Comparison of ENCODE assay signal across 27 mouse cellular contexts in the genomic region with DNA sequence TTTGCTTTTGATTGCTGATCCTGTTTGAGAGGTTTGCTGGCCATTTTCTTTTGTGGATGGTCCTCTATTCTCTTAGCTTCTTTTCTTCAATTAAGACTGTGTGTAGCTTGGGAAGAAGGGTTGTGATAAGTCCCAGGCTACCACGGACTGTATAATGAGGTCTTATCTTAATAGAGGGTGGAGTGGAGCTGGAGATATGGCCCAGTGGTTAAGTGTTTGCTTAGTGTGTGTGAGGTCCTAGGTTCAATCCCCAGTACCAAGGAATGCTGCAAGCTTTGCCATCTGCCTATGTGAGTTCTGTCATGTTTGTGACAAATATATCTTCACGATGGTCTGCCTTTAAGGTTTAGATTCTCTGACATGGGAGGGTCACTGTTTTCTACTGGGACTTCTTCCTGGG. TPM values are rescaled to one million over a fixed set of nuclear protein-coding genes. Genes with fewer than 3 reads are reported as not detected.
DNase-seq lines count a peak whose midpoint lies in the region; ATAC-seq lines count a peak whose summit lies in the region.
"Had no signal": no experiment of that assay in that cellular context is flagged by ENCODE, and none has a peak within 500 bp of the region (broad histone marks: within the 10 kb centered on the region; RNA-seq: fewer than 3 reads in every experiment).

No protein-coding gene starts in this region.

- ATAC-seq in megakaryocyte, adult 5-6 weeks (ENCODE audit: poor library complexity, severe bottlenecking): no peak
- ATAC-seq in intestine, embryonic 16.5 days: peak; percentile 71
- ATAC-seq in liver, embryonic 15.5 days (ENCODE audit: insufficient read depth): peak; percentile 70
- ATAC-seq: forebrain, embryonic 14.5 days had no signal

- H3K27me3 ChIP-seq in megakaryocyte, embryonic 14.5 days (replicated peaks): no peaks in the 10 kb centered on the region
- H3K27me3 ChIP-seq in intestine, embryonic 16.5 days (replicated peaks; ENCODE audit: control insufficient read depth, insufficient read depth, low read length): no peaks in the 10 kb centered on the region
- no peaks in the 10 kb centered on the region for H3K27me3 ChIP-seq in liver, embryonic 15.5 days
- H3K27me3 ChIP-seq: heart, embryonic 15.5 days; kidney, embryonic 15.5 days; limb, embryonic 13.5 days; midbrain, embryonic 12.5 days had no signal

- no peaks in the 10 kb centered on the region for H3K9me3 ChIP-seq in megakaryocyte, embryonic 14.5 days
- H3K9me3 ChIP-seq in intestine, embryonic 16.5 days (ENCODE audit: control insufficient read depth, low read length): no peaks in the 10 kb centered on the region
- no peaks in the 10 kb centered on the region for H3K9me3 ChIP-seq in liver, embryonic 15.5 days (replicated peaks)
- H3K9me3 ChIP-seq: heart, embryonic 15.5 days; kidney, embryonic 15.5 days; limb, embryonic 13.5 days; midbrain, embryonic 12.5 days had no signal

- H3K4me3 ChIP-seq in megakaryocyte, embryonic 14.5 days (replicated peaks): peak overlapping the region; percentile 69
- H3K4me3 ChIP-seq in intestine, embryonic 16.5 days (ENCODE audit: low read length): no peak overlapping the region
- H3K4me3 ChIP-seq in liver, embryonic 15.5 days (replicated peaks): no peak overlapping the region
- H3K4me3 ChIP-seq: gastrocnemius, adult 2 months; heart, embryonic 15.5 days; kidney, embryonic 15.5 days; limb, embryonic 13.5 days; midbrain, embryonic 12.5 days had no signal

- H3K4me1 ChIP-seq in megakaryocyte, embryonic 14.5 days: peaks cover 99% of the 10 kb centered on the region
- H3K4me1 ChIP-seq in intestine, embryonic 16.5 days (ENCODE audit: control insufficient read depth, insufficient read depth, low read length): no peaks in the 10 kb centered on the region
- peaks cover 95% of the 10 kb centered on the region for H3K4me1 ChIP-seq in liver, embryonic 15.5 days (replicated peaks)
- H3K4me1 ChIP-seq: kidney, embryonic 15.5 days; limb, embryonic 13.5 days had no signal

- WGBS in intestine, embryonic 16.5 days: 41% methylated on average over 2 of the region's 2 CpGs
- 13% methylated on average over 2 of the region's 2 CpGs for WGBS in liver, embryonic 15.5 days (ENCODE audit: insufficient replicate concordance)

- peaks cover 89% of the 10 kb centered on the region for H3K36me3 ChIP-seq in megakaryocyte, embryonic 14.5 days (replicated peaks; ENCODE audit: low read length)
- no peaks in the 10 kb centered on the region for H3K36me3 ChIP-seq in intestine, embryonic 16.5 days (ENCODE audit: control insufficient read depth, insufficient read depth, low read length)
- no peaks in the 10 kb centered on the region for H3K36me3 ChIP-seq in liver, embryonic 15.5 days (replicated peaks)
- H3K36me3 ChIP-seq: heart, embryonic 15.5 days; kidney, embryonic 15.5 days; limb, embryonic 13.5 days; midbrain, embryonic 12.5 days had no signal

- H3K4me2 ChIP-seq in intestine, embryonic 16.5 days (ENCODE audit: low read depth, low read length): no peak overlapping the region
- peak overlapping the region; percentile 16; the same call in 1 of the 2 replicates for H3K4me2 ChIP-seq in liver, embryonic 15.5 days
- H3K4me2 ChIP-seq: heart, embryonic 15.5 days; hindbrain, embryonic 14.5 days; kidney, embryonic 15.5 days; limb, embryonic 13.5 days; lung, embryonic 14.5 days; midbrain, embryonic 12.5 days had no signal

- no peak overlapping the region for H3K9ac ChIP-seq in intestine, embryonic 16.5 days (ENCODE audit: low read depth, low read length)
- no peak overlapping the region for H3K9ac ChIP-seq in liver, embryonic 15.5 days
- H3K9ac ChIP-seq: heart, embryonic 15.5 days; hindbrain, embryonic 14.5 days; kidney, embryonic 15.5 days; limb, embryonic 13.5 days; lung, embryonic 14.5 days; midbrain, embryonic 12.5 days had no signal

- DNase-seq in urinary bladder, postnatal 14 days (ENCODE audit: low spot score): no peak
- DNase-seq in lung, postnatal 4 days: no peak
- no peak for DNase-seq in thymus, postnatal 36 days
- DNase-seq in urinary bladder, postnatal 10 days (ENCODE audit: low spot score): no peak
- DNase-seq: adrenal gland, adult 8-10 months; cerebellum, adult 8-10 months; cerebellum, postnatal 36 days; gastrocnemius, adult 2 months; heart, postnatal 36 days; kidney, postnatal 4 days; lung, embryonic 14.5 days; lung, postnatal 36 days; retina, postnatal 1 day; right cerebral cortex, postnatal 25 days; spleen, adult 18-20 months; thymus, adult 18-20 months; thymus, postnatal 4 days had no signal

- H3K27ac ChIP-seq in intestine, embryonic 16.5 days (ENCODE audit: low read length): no peak overlapping the region
- H3K27ac ChIP-seq in liver, embryonic 15.5 days (replicated peaks): peak overlapping the region; percentile 55
- H3K27ac ChIP-seq: gastrocnemius, adult 2 months; heart, embryonic 15.5 days; hindbrain, embryonic 14.5 days; kidney, embryonic 15.5 days; limb, embryonic 13.5 days; midbrain, embryonic 12.5 days had no signal

RNA-seq across cellular contexts. Expression of a gene that starts 8.0 kb away (rescaled TPM):
- polyA plus RNA-seq in megakaryocyte, embryonic 14.5 days (2012; ENCODE audit: insufficient read depth, low replicate concordance): 107 and 189 TPM in 2 replicates
- total RNA-seq in megakaryocyte, adult 5-6 weeks (2015): 99.6 and 105 TPM in 2 replicates
- total RNA-seq in megakaryocyte, adult 5-6 weeks (2017): 88.0 and 148 TPM in 2 replicates
- polyA plus RNA-seq in intestine, embryonic 16.5 days (2015; fragmentation: Nextera tagmentation; extraction: Ambion mirVana): 3.4 and 5.3 TPM in 2 replicates
- 10.9 and 13.4 TPM in 2 replicates for polyA plus RNA-seq in liver, embryonic 15.5 days (2015; fragmentation: Nextera tagmentation; extraction: Ambion mirVana)

RNA-seq across cellular contexts. Expression of a gene that starts 54.4 kb away (rescaled TPM):
- not detected in 2 replicates for polyA plus RNA-seq in megakaryocyte, embryonic 14.5 days (2012; ENCODE audit: insufficient read depth, low replicate concordance)
- total RNA-seq in megakaryocyte, adult 5-6 weeks (2015): not detected in 2 replicates
- not detected in 2 replicates for total RNA-seq in megakaryocyte, adult 5-6 weeks (2017)
- polyA plus RNA-seq in intestine, embryonic 16.5 days (2015; fragmentation: Nextera tagmentation; extraction: Ambion mirVana): 20.0 and 23.8 TPM in 2 replicates
- polyA plus RNA-seq in liver, embryonic 15.5 days (2015; fragmentation: Nextera tagmentation; extraction: Ambion mirVana): 6.6 and 9.1 TPM in 2 replicates
